Mouse (Mus musculus) thymus, adult 2 months (tissue): ENCODE measurements around the gene Bace2. TPM values are rescaled to one million over a fixed set of nuclear protein-coding genes. Genes with fewer than 3 reads are reported as not detected.

ENCODE experiments used
- DNase-seq: peaks from one replicate; pipeline ENCODE4 v3.0.0; 2021
- H3K27ac ChIP-seq: fragments of 200-500 bp; 2 replicates; pipeline ENCODE4 v1.5.1; 2012; ENCODE audit warnings: low read length, control low read depth; ENCODE audit not compliant: control insufficient read depth, insufficient read depth
- H3K27me3 ChIP-seq: fragments of 200-500 bp; 2 replicates; pipeline ENCODE4 v1.6.1; 2012; ENCODE audit warnings: mild to moderate bottlenecking, low read length, moderate library complexity, mixed read lengths; ENCODE audit not compliant: control insufficient read depth, insufficient read depth
- H3K36me3 ChIP-seq: fragments of 200-500 bp; 2 replicates; pipeline ENCODE4 v1.6.1; 2012; ENCODE audit warnings: mild to moderate bottlenecking, low read length, moderate library complexity; ENCODE audit not compliant: control insufficient read depth, insufficient read depth
- H3K4me1 ChIP-seq: fragments of 200-500 bp; replicated peaks from 2 replicates; pipeline ENCODE4 v1.6.1; 2012; ENCODE audit warnings: low read length; ENCODE audit not compliant: control insufficient read depth, insufficient read depth
- H3K4me3 ChIP-seq: fragments of 200-500 bp; 2 replicates; pipeline ENCODE4 v1.5.1; 2012; ENCODE audit warnings: mild to moderate bottlenecking, low read length, control low read depth, moderate library complexity; ENCODE audit not compliant: control insufficient read depth, insufficient read depth
- CTCF ChIP-seq: fragments of 200-500 bp; IDR thresholded peaks from 2 replicates; pipeline ENCODE4 v1.5.1; 2012; ENCODE audit warnings: mild to moderate bottlenecking, control low read depth, low read length, moderate library complexity, borderline replicate concordance; ENCODE audit not compliant: control insufficient read depth, poor library complexity, insufficient read depth; ENCODE audit errors: extremely low read depth
- POLR2A ChIP-seq: fragments of 200-500 bp; IDR thresholded peaks from 2 replicates; pipeline ENCODE4 v1.6.1; 2012; ENCODE audit warnings: mild to moderate bottlenecking, low read length, control low read depth, moderate library complexity; ENCODE audit not compliant: control insufficient read depth, poor library complexity, insufficient read depth; ENCODE audit errors: extremely low read depth
- WGBS: fragments of 180-500 bp; shearing (Covaris S2); methylation state at CpG from one replicate; pipeline ENCODE4 v1.1.7; 2018; 5-methylcytosine and 5-hydroxymethylcytosine counted together
- polyA plus RNA-seq: library from polyadenylated mRNA; depleted of rRNA; stranded (reverse); fragments of >200 nt; gene quantifications from 2 replicates; pipeline ENCODE4 v1.2.3, GENCODE M21; 2012; rRNA removed

The Bace2 gene
- 1.1 and 1.4 TPM in 2 replicates for polyA plus RNA-seq

DNA sequence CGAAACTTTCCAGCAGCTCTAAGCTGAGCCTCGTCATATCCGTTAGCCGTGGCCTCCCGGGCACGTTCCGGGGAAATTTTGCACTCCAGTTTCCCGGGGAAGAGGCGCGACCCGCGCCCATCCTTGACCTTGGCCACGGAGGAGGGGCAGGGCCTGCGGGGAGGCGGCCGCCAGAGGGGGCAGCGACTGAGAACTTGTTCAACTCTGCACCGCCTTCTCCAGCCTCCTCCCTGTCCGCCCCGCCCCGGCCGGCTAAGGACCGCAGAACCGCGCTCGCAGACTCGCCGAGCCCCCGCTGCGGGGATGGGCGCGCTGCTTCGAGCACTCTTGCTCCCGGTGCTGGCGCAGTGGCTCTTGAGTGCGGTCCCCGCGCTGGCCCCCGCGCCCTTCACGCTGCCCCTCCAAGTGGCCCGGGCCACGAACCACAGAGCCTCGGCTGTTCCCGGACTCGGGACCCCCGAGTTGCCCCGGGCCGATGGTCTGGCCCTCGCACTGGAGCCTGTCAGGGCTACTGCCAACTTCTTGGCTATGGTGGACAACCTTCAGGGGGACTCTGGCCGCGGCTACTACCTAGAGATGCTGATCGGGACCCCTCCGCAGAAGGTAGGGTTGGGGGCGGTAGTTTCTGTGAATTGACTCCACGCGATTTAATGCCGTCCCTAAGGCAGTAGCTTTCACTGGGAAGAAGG is at the start of gene Bace2:
TSS of gene Bace2 (plus strand) at position 244 of the 689 bp plus-strand sequence.
- Histone ChIP-seq H3K36me3 (no peaks in the 10 kb centered on the region), H3K27me3 (peaks cover 3% of the 10 kb centered on the region; the same call in 1 of the 2 replicates), H3K27ac (no peak within 1 kb of the TSS), H3K4me3 (no peak within 1 kb of the TSS), H3K4me1 (no peaks in the 10 kb centered on the region)
- WGBS: 3% methylated on average over 58 of the region's 58 CpGs
- TF ChIP-seq CTCF (no peak), POLR2A (no peak)
- DNase-seq: peak; percentile 26

DNA sequence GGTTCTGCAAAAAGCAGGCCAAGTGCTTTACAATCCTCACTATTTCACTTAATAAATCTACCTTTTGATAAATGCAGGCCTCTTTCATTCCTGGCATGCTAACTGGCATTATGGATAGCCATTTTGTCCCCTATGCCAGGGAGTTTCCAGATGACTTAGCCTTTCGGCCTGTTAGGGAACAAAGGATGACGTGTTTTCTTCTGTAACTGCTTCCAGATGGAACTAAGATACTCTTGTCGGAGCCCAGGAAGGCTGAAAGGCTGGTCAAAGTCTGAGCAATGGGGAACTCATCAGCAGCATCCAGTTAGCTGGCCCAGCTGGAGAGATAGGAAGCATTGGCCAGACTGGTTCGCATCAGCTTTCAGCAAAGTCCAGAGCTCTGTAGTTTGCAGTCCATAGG is 48.9 kb upstream of the Bace2 start:
- no peaks in the 10 kb centered on the region for H3K27me3 ChIP-seq
- peaks cover 11% of the 10 kb centered on the region for H3K4me1 ChIP-seq
- H3K4me3 ChIP-seq: no peak overlapping the region
- no peaks in the 10 kb centered on the region for H3K36me3 ChIP-seq
- 86% methylated on average over 4 of the region's 4 CpGs for WGBS
- H3K27ac ChIP-seq: no peak overlapping the region
- TF ChIP-seq POLR2A (no peak), CTCF (no peak)
- DNase-seq: no peak

DNA sequence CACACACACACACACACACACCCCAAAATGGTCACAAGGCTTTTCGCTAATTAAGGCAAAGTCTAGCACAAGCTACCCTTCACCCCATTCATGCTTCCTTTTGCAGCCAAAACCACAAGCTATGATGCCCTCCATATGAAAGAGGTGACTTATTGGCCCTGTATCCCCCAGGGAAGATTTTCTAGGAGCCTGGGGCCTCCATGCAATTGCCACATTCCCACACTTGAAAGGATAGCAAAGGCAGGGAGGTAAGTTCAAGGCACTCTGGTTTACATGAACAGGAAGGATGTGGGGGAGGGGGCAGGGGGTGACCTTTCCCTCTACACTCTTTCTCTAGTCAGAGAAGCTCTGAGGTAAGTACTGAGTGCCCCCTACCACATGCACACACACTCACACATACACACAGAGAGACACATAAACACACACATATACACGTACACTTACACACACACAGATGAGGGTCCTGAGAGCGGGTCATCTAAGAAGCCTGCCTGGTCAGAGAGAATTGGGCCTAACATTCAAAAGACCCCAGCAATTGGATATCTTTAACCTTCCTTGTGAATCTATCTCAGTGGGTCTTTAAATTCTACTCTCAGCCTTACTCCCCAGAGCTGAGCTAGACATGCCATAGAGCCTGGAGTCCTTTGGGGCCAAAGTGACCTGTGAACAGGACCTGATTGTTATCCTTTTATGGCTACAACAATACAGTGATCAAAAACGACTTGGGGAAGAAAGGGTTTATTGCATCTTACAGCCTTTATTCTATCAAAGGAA is 46.6 kb upstream of the Bace2 start:
- no peak for TF ChIP-seq CTCF
- no peak for TF ChIP-seq POLR2A
- H3K27me3 ChIP-seq: no peaks in the 10 kb centered on the region
- DNase-seq: no peak
- H3K4me3 ChIP-seq: no peak overlapping the region
- no peaks in the 10 kb centered on the region for H3K36me3 ChIP-seq
- 72% methylated on average over 4 of the region's 4 CpGs for WGBS
- H3K27ac ChIP-seq: peak overlapping the region; percentile 50; the same call in 1 of the 2 replicates
- H3K4me1 ChIP-seq: peaks cover 11% of the 10 kb centered on the region

DNA sequence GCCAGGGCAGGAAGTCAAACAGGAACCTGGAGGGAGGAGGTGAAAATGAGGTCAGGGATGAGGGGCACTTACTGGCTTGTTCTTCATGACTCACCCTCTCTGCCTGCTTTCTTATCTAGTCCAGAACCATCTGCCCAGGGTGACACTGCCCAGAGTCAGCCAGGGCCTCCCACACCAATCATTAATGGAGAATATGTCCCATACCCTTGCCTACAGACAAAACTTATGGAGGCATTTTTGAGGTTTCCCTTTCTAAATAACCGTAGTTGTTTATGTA is 46.0 kb upstream of the Bace2 start:
- H3K36me3 ChIP-seq: no peaks in the 10 kb centered on the region
- TF ChIP-seq POLR2A: no peak
- TF ChIP-seq CTCF: no peak
- no peak overlapping the region for H3K4me3 ChIP-seq
- 63% methylated on average over 1 of the region's 1 CpGs for WGBS
- no peak overlapping the region for H3K27ac ChIP-seq
- H3K4me1 ChIP-seq: peaks cover 11% of the 10 kb centered on the region
- no peak for DNase-seq
- H3K27me3 ChIP-seq: no peaks in the 10 kb centered on the region

DNA sequence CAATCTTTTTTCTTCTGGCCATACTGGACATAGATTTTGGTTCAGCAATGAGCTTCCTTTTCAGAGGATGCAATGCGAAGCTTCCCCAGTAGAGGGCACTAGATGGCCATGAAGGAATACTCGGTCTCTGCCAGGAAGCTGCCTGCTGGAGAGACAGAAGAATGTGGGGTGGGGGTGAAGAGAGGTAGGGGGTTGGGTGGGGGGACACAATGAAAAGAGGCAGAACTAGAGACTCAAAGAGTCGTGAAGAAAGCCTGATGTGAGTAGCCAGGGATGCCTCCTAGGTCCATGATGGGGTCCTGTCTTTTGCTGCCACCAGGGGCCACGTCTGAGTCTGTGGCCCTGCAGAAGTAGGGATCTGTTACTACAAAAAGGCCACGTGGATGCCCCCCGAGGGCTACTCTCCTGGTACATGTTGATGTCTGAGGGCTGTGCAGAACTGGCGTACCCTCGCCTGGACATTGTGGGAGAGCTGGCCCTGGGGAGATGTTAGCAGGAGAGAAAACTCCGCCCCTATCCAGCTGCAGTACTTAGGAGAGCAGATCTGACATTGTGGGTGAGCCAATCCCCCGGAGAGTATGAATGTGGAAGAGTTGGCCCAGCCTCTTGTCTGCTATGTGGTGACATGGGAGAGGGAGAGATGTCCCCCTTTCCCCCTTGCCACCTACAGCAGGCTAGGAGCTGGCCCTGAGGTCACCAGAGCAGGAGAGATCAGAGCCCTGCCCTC is 43.4 kb upstream of the Bace2 start:
- peaks cover 11% of the 10 kb centered on the region for H3K4me1 ChIP-seq
- no peak overlapping the region for H3K27ac ChIP-seq
- H3K27me3 ChIP-seq: no peaks in the 10 kb centered on the region
- WGBS: 51% methylated on average over 10 of the region's 10 CpGs
- peak; percentile 83 for DNase-seq
- H3K4me3 ChIP-seq: no peak overlapping the region
- no peaks in the 10 kb centered on the region for H3K36me3 ChIP-seq
- TF ChIP-seq CTCF: peak; percentile 36; the same call in 1 of the 2 replicates
- no peak for TF ChIP-seq POLR2A

DNA sequence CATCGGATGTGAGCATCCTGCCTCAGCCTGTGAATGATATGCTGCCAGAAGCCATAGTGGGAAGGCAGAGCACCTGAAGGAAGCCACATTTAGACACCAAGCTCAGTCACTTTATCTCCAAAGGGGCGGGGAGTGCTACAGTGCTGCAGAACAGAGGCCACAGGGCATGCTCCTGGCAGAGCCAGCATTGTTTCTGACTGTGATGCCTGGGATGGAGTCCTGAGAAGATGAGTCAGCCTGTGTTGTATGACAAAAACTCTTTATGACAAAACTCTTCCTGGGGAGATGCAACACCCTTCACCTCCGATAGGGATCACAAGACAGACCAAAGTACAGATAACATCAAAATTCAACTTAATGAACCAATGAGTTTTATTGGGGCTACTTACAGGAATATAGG is 35.0 kb upstream of the Bace2 start:
- TF ChIP-seq POLR2A (no peak), CTCF (no peak)
- no peak for DNase-seq
- Histone ChIP-seq H3K27me3 (no peaks in the 10 kb centered on the region), H3K4me3 (no peak overlapping the region), H3K4me1 (no peaks in the 10 kb centered on the region), H3K36me3 (no peaks in the 10 kb centered on the region), H3K27ac (no peak overlapping the region)
- 95% methylated on average over 3 of the region's 3 CpGs for WGBS
